Mouse (Mus musculus) cerebellum, postnatal 36 days (tissue): ENCODE measurements around the gene Dicer1.

Source experiments
- DNase-seq, 2 experiments: peaks; one replicate each; pipeline ENCODE4 v3.0.0; 2021 to 2022; ENCODE audit warnings: mixed read lengths in 2 of 2

Gene Dicer1

GRCm38 (mm10) chr12:104751814-104752765 is at the start of gene Dicer1:
Dicer1 (minus strand) TSS chr12:104751952.
- DNase-seq: peak; percentile 98 to 100

DNA sequence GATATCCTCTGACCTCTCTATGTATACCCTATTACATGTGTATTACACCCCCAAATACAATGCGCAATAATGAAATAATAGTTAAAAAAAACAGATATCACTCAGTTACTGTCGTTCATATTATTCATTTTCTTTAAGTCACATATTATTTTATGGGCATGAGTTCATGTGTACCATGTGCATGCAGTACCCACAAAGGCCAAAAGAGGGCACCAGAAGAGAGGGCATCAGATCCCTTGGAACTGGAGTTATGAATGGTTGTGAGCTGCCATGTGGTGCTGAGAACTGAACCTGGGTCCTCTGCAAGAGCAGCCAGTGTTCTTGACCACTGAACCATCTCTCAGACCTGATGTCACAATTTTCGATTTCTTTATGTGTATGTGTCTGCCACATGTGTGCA is 47.6 kb upstream of the Dicer1 start:
- DNase-seq: no peak

DNA sequence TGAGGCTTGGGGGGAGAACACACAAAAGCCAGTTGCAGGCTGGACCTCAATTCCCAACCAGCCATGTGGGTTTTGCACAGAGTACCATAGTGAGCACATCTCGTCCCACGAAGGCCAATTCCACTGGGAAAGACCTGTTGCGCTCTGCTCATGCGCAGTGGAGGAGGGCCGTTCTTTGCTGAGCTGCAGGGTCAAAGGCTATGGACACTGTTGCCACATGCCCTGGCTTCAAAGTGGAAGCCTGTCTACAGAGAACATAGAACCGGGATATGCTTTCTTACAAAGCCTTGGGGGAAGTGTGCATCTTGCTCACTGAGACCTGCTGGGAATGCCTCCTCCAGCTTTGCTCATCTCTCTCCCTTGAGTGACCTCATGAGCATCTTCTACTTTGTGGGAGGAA is 46.2 kb upstream of the Dicer1 start:
- no peak for DNase-seq

GRCm38 (mm10) chr12:104796635-104797378 is 45.1 kb upstream of the Dicer1 start:
- no peak for DNase-seq

GRCm38 (mm10) chr12:104794957-104795356 is 43.2 kb upstream of the Dicer1 start:
- DNase-seq: no peak

- DNase-seq: no peak
These were observed 41.7 kb upstream of the Dicer1 start for GRCm38 (mm10) chr12:104793486-104793885.

DNA sequence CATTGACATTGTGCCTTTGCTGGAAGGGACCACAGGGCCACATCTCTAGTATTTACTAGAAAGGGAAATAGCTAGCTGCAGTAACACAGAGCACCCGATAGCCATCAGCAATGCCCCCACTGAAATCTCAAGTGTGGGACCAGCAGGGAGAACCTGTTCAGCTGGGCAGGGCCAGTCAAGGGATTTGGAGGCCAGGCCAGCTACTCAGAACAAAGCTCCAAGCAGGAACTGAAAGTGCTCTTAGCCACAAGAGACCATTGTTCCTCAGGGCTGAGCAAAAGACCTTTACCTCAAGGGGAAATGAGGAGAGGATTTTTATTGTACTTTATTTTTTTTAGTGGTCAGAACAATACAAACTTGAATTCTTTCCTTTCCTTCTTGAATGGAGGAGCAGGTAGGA is 25.9 kb upstream of the Dicer1 start:
- no peak for DNase-seq

DNA sequence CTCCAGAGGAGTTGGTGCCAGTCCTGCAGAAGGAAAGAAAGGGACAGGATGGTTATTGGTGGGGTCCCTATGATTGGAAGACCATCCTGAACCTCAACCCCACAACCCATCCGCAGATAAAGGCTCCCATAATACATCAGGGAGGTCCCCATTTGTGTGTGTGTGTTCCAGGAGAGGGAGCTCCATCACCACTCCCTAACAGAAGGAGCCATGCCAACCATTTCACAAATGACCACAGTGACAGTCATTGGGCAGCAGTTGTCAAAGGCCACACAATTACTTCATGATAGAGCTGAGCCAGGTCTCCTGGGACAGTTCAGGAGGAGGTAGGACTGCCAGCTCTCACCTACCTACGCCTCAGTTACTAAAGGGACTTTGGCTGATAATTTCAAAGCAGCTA is 20.2 kb upstream of the Dicer1 start:
- DNase-seq: no peak

DNA sequence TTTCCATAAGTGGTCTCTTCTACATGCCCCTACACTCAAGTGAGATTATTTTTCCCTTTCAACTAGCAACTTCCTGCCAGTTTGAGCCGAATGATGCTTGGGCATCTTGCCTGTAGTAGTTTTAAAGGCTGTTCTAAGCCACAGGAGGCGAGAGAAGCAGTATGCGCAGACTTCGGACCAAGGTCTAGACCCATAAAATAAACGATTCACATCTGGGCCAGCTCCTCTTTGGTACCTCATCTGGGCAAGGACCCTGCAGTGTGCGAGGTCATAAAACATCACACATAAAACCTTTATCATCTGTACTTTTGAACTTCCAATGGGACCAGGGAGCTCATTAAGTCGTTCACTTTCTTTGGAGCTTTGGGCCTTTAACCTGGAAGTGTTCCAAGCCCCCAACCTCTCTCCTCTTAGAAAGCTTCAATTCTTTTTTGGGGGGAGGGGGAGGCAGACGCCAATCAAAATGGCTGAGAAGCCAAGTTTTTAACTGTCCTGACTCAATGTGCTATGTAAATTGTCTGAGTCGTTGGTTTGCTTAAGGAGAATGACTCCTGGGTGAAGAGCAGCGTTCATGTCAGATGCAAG is 17.5 kb upstream of the Dicer1 start:
- no peak for DNase-seq

DNA sequence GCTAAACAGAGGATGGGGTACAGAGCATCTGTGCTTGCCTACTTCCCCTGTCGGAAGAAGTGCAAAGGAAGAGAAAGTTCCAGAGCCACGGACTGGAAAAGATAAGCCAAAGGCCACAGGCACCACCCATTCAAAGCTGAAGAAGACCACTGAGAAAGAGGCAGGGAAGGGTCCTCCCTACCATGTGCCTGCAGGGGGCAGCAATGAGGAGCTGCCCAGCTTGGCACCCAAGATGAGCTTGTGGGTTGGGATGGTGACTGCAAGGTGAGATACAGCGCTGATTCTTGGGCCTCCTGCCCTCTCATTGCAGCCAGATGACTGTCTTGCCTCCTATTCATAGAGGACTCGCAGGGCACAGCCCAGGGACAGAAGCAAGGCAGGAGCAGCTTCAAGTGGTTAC is 15.4 kb upstream of the Dicer1 start:
- no peak for DNase-seq

DNA sequence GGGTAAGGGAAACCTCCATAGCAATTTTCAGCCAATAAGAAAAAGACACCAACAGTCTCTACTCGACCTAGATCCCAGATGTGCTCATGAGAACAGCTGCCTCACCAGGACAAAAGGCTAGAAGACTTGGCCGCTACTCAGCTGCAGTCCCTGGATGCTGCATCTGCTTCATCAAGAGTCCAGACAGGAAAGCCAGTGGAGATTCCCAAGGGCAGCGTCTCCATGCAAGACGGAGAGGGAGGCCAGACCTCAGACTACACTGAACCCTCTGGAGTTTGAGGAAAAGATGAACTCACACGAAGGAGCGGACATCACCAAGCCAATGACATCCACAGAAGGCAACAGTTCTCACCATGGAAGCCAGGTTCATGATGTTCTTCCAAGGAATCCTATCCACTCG is 14.0 kb upstream of the Dicer1 start:
- no peak for DNase-seq

GRCm38 (mm10) chr12:104765116-104765515 is 13.4 kb upstream of the Dicer1 start:
- DNase-seq: no peak

DNA sequence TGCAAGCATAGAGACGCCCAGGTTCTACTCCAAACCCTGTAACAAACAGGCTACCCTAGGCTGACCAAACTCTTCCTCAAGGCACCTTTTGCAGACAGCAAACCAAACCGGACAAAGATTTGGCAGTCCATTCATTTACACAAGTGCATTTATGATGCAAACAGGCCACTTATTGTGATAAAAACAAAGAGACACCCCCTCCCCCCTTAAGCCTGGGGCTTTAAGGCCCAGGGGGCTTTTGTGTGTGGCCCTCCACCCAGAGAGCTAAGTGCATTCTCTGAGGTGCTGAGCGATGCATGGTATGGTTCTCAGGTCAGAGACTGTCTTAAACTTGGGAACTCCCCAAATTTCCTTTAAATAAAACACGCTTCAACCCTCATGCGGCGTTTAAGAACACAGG is 12.2 kb upstream of the Dicer1 start:
- no peak for DNase-seq

GRCm38 (mm10) chr12:104761411-104761810 is 9.7 kb upstream of the Dicer1 start:
- no peak for DNase-seq

DNA sequence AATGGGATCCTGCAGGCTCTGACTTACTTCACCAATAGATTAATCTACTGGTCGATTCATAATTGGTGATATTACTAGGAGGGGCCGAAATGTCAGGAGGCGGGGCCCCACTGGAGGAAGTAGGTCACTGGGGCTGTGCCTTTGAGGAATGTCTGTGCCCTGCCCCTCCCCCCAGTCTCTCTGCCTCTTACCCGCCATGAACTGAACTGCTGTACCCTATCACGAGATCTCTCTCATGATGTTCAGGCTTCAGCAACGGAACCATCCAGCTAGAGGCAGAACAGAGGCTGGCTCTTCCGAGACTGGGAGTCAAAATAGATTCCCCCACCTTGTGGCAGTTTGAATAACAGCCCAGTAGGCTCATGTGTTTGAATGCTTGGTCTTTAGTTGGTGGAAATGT is 6.3 kb upstream of the Dicer1 start:
- DNase-seq: no peak

DNA sequence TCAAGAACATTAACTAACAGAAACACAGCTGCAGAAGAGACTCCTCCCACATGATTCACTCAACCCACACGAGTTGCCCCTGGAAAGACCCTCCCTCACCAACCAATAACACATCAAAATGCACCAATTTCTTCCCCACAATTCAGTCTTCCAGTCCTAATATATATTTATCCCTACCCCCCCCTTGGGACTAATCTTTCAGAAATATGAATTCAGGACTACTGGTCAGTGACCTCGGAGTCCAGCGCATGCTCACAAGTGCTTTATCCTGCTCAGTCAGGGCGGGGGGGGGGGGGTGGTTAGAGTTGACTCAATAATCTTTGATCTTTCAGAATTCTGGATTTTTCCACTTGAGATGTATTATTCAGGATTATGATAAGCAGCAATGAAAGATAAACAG is 1.9 kb upstream of the Dicer1 start:
- DNase-seq: no peak

GRCm38 (mm10) chr12:104751331-104751813 is 380 bp downstream of the Dicer1 start:
- no peak for DNase-seq

DNA sequence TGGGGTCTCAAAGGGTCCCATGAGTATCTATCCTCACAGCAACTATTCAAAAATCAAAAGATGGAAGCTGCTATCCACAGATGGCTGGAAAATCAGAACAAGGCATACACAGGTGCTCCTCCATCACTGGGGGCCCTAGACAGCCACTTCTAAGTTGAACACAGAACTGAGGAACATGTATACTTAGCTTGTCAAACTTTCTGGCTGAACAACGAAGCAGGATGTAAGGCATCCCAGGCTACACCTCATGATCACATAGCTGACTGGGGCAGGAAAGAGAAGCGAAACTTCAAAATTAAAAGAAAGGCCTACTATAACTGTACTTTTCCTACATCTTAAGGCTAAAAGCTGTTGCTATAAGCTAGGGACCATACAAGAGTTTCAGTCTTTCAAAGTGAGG is 2.8 kb downstream of the Dicer1 start:
- no peak for DNase-seq

- no peak for DNase-seq
These were observed 4.5 kb downstream of the Dicer1 start for GRCm38 (mm10) chr12:104747252-104747651.

DNA sequence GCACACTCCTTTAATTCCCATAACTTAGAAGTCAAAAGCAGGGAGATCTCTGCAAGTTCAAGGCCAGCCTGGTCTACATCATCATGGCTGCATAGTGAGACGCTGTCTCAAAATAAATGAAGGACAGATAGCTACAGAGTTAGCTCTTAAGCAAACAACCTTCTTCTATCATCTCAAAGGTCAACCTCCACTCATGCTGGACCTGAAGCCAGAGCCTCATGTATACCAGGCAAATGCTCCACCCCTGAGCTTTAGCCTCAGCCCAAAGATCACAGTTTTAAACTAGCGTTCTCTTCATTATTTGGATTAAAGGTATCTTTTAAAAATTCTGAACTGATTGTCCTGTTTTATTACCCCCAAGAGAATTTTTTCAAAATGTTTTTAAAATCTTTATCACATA is 5.2 kb downstream of the Dicer1 start:
- no peak for DNase-seq

DNA sequence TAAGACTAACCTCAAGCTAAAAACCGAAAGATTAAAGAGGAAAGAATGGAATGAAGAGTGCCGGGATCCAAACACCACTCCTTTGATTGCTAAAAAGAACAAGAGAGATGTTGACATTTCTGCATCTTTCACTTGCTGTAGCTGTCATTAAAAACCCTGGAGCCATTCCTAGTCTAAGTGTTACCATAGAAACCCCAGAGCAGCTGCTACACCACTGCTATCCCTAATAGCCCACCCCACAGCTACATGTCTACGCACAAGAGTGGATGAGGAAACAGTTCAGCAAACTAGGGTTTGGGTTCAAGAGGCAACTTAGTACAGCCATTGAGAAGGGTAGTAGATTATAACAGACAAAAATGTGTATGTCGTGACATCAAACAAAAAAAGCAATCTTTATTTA is 8.1 kb downstream of the Dicer1 start:
- DNase-seq: no peak

- DNase-seq: no peak
These were observed 9.5 kb downstream of the Dicer1 start for GRCm38 (mm10) chr12:104742247-104742646.
